Mouse (Mus musculus) gastrocnemius, postnatal 36 days (tissue): ENCODE results near the gene Slc25a23. TPM values are rescaled to one million over a fixed set of nuclear protein-coding genes. Genes with fewer than 3 reads are reported as not detected.

ENCODE experiments used
- total RNA-seq, 2 experiments: library from RNA; stranded (reverse); gene quantifications; 2 replicates each; pipeline ENCODE4 v1.2.3; 2021

The Slc25a23 gene
- total RNA-seq, 2 experiments from 2014 or later, result 34.1 to 48.5 TPM

Other genes starting within 250 kb of the Slc25a23 start
- 1 to 10 TPM; 1.8 to 2.5 TPM for gene Rfx2, start 228.8 kb downstream of the Slc25a23 start, total RNA-seq
- gene Acsbg2, start 185.4 kb downstream of the Slc25a23 start, total RNA-seq, result not detected
- gene 1700061G19Rik, start 184.4 kb downstream of the Slc25a23 start, total RNA-seq, result not detected
- 10 to 100 TPM; 16.6 to 17.6 TPM for gene Mllt1, start 124.4 kb downstream of the Slc25a23 start, total RNA-seq
- gene Acer1, start 77.7 kb downstream of the Slc25a23 start, total RNA-seq, result not detected
- gene Clpp, start 69.6 kb downstream of the Slc25a23 start, total RNA-seq, result 10 to 100 TPM; 28.7 to 33.4 TPM
- 10 to 100 TPM; 21.6 to 22.7 TPM for gene Alkbh7, start 62.5 kb downstream of the Slc25a23 start, total RNA-seq
- not detected for gene Pspn, start 59.8 kb downstream of the Slc25a23 start, total RNA-seq
- gene Gtf2f1, start 48.6 kb downstream of the Slc25a23 start, total RNA-seq, result 10 to 100 TPM; 15.1 to 16.8 TPM
- gene Gm17949, start 48.4 kb downstream of the Slc25a23 start, total RNA-seq, result not detected
- 10 to 100 TPM; 20.8 to 27.9 TPM for gene Khsrp, start 28.3 kb downstream of the Slc25a23 start, total RNA-seq
- gene Slc25a41, start 18.2 kb downstream of the Slc25a23 start, total RNA-seq, result not detected
- gene Crb3, start 758 bp downstream of the Slc25a23 start, total RNA-seq, result under 1 TPM; 0.51 to 0.57 TPM
- under 1 TPM; 0.43 to 0.54 TPM for gene Dennd1c, start 18.7 kb upstream of the Slc25a23 start, total RNA-seq
- 1 to 10 TPM; 1.3 to 1.4 TPM for gene Tubb4a, start 27.9 kb upstream of the Slc25a23 start, total RNA-seq
- gene Tnfsf9, start 45.5 kb upstream of the Slc25a23 start, total RNA-seq, result under 1 TPM in 1 of 2 experiments, not detected in 1; 0.41 TPM
- gene Cd70, start 89.9 kb upstream of the Slc25a23 start, total RNA-seq, result not detected
- gene Tnfsf14, start 134.3 kb upstream of the Slc25a23 start, total RNA-seq, result under 1 TPM in 1 of 2 experiments, not detected in 1; 0.18 TPM
- 10 to 100 TPM; 11.8 TPM for gene C3, start 168.3 kb upstream of the Slc25a23 start, total RNA-seq
- gene Gpr108, start 188.6 kb upstream of the Slc25a23 start, total RNA-seq, result 10 to 100 TPM; 20.5 to 22.6 TPM
- gene Trip10, start 189.6 kb upstream of the Slc25a23 start, total RNA-seq, result 100 to 1,000 TPM; 142 to 152 TPM
- 1 to 10 TPM in 1 of 2 experiments, under 1 TPM in 1; 0.54 to 1.4 TPM for gene Vav1, start 219.2 kb upstream of the Slc25a23 start, total RNA-seq